Mouse (Mus musculus): ENCODE results near the gene Pm20d1. TPM values are rescaled to one million over a fixed set of nuclear protein-coding genes. Genes with fewer than 3 reads are reported as not detected.
A peak's percentile ranks its signal among the peaks of the same experiment; 100 is the strongest.
"Not testable (repeated sequence)": the region's sequence is repeated elsewhere in the genome, so short reads cannot be mapped to it uniquely, and the experiment has no call there.

Pm20d1 gene
- polyA plus RNA-seq, 1 experiment = 9.0 TPM

DNA sequence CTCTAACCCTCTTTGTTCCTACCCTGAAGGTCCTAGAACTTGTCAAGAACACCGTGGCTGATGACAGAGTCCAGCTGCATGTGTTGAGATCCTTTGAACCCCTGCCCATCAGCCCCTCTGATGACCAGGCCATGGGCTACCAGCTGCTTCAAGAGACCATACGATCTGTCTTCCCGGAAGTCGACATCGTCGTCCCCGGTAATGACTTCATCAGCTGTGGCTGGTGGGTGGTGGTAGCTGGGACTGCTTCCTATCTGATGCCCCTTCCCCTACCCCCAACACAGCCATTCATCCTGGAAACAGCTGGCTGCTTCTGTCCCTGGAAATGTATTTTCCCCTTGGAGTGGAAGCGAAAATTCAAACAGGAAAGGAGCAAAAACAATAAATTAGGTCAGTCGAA is 14.8 kb downstream of the Pm20d1 start:
- no peak overlapping the region for H3K27ac ChIP-seq (ENCODE audit: insufficient read depth, low read length)

DNA sequence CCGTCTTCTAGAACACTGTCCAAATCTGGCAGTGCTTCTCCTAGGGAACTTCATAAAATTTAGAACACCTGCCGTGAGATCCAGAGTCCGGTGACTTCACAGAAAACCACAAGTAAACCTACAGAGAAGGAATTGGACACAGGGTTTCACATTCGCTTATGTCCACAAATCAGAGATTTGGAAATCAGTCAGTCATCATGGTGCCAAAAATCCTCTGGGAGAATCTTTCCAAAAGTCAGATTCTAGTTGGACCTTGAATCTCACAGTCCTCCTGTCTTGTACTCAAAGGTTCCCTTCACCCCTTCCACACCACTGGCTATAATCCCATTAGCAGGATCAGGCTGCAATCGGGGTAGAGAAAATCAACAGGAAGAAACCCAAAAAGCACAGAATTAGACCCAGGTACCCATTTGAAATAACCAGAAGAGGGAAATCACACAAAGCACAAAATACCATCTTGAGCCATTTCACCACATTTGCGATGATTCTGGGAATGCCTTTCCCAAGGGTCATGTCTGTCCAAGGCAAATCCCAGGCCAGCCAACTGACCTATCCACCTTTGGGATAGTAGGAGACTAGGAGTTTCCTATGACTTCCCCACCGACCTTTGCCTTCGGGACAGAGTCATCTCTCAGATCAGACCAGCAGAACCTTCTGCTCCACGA is 15.6 kb downstream of the Pm20d1 start:
- no peaks in the 10 kb centered on the region for H3K9me3 ChIP-seq (replicated peaks; ENCODE audit: control insufficient read depth, insufficient read depth, low read length, poor library complexity, severe bottlenecking)
- H3K4me1 ChIP-seq (ENCODE audit: control insufficient read depth, insufficient read depth, low read length) = no peaks in the 10 kb centered on the region
- TF ChIP-seq POLR2A (IDR thresholded peaks at IDR 0.05; ENCODE audit: insufficient read depth, low read length) = no peak
- no peak for TF ChIP-seq CTCF (IDR thresholded peaks at IDR 0.05; ENCODE audit: low read depth, low read length)
- TF ChIP-seq EP300 (IDR thresholded peaks at IDR 0.05; ENCODE audit: insufficient read depth, low read depth, low read length) = no peak
- no peak overlapping the region for H3K4me3 ChIP-seq (ENCODE audit: low read depth, low read length)
- no peaks in the 10 kb centered on the region for H3K36me3 ChIP-seq (ENCODE audit: control insufficient read depth, insufficient read depth, low read length, poor library complexity, severe bottlenecking)
- no peak overlapping the region for H3K27ac ChIP-seq (ENCODE audit: insufficient read depth, low read length)
- no peaks in the 10 kb centered on the region for H3K27me3 ChIP-seq (ENCODE audit: control insufficient read depth, insufficient read depth, low read length, poor library complexity, severe bottlenecking)
- no peak overlapping the region for H3K9ac ChIP-seq (ENCODE audit: low read depth, poor library complexity, severe bottlenecking)

More for the DNA sequence above, 14.8 kb downstream of the Pm20d1 start:
- H3K9ac ChIP-seq (ENCODE audit: low read depth, poor library complexity, severe bottlenecking) = no peak overlapping the region
- no peak overlapping the region for H3K4me3 ChIP-seq (ENCODE audit: low read depth, low read length)
- H3K4me1 ChIP-seq (ENCODE audit: control insufficient read depth, insufficient read depth, low read length) = no peaks in the 10 kb centered on the region
- TF ChIP-seq EP300 (IDR thresholded peaks at IDR 0.05; ENCODE audit: insufficient read depth, low read depth, low read length) = no peak
- TF ChIP-seq POLR2A (IDR thresholded peaks at IDR 0.05; ENCODE audit: insufficient read depth, low read length) = no peak
- no peak for TF ChIP-seq CTCF (IDR thresholded peaks at IDR 0.05; ENCODE audit: low read depth, low read length)
- H3K9me3 ChIP-seq (replicated peaks; ENCODE audit: control insufficient read depth, insufficient read depth, low read length, poor library complexity, severe bottlenecking) = no peaks in the 10 kb centered on the region
- no peaks in the 10 kb centered on the region for H3K36me3 ChIP-seq (ENCODE audit: control insufficient read depth, insufficient read depth, low read length, poor library complexity, severe bottlenecking)
- H3K27me3 ChIP-seq (ENCODE audit: control insufficient read depth, insufficient read depth, low read length, poor library complexity, severe bottlenecking) = no peaks in the 10 kb centered on the region

DNA sequence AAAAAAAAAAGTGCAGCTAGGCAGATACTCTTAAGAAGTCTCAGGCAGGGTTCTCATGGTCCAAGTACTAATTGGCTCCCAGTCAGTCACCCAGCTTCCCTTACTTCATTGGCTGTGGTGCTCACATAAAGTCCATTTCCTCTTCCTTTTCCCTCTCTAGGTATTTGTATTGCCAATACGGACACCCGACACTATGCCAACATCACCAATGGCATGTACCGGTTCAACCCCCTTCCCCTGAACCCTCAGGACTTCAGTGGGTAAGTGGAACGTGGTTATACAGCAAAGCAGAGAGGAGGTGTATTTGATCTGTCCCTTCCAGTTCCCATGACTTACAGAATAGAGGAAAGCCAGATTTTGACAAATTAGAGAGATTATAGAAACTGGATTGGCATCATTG is 16.6 kb downstream of the Pm20d1 start:
- Histone ChIP-seq H3K9me3 (replicated peaks; ENCODE audit: control insufficient read depth, insufficient read depth, low read length, poor library complexity, severe bottlenecking) (no peaks in the 10 kb centered on the region), H3K36me3 (ENCODE audit: control insufficient read depth, insufficient read depth, low read length, poor library complexity, severe bottlenecking) (no peaks in the 10 kb centered on the region), H3K27me3 (ENCODE audit: control insufficient read depth, insufficient read depth, low read length, poor library complexity, severe bottlenecking) (no peaks in the 10 kb centered on the region), H3K4me3 (ENCODE audit: low read depth, low read length) (no peak overlapping the region), H3K27ac (ENCODE audit: insufficient read depth, low read length) (no peak overlapping the region), H3K9ac (ENCODE audit: low read depth, poor library complexity, severe bottlenecking) (no peak overlapping the region), H3K4me1 (ENCODE audit: control insufficient read depth, insufficient read depth, low read length) (peaks cover 2% of the 10 kb centered on the region)
- no peak for TF ChIP-seq EP300 (IDR thresholded peaks at IDR 0.05; ENCODE audit: insufficient read depth, low read depth, low read length)
- TF ChIP-seq CTCF (IDR thresholded peaks at IDR 0.05; ENCODE audit: low read depth, low read length) = no peak
- TF ChIP-seq POLR2A (IDR thresholded peaks at IDR 0.05; ENCODE audit: insufficient read depth, low read length) = no peak

DNA sequence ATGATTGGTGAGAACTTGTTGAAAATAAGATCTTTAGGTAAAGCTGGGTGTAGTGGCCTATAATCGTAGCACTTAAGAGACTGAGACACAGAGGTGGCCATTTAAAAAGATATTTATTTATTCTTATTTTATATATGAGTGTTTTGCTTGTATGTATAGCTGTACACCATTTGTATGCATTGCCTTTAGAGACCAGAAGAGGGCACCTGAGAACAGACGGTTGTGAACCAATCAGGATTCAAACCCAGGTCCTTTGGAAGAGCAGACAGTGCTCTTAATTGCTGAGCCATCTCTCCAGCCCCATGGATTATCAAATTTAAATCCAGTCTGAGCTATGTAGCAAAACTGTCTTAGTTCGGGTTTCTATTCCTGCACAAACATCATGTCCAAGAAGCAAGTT is 17.0 kb downstream of the Pm20d1 start:
- H3K27me3 ChIP-seq (ENCODE audit: control insufficient read depth, insufficient read depth, low read length, poor library complexity, severe bottlenecking) = no peaks in the 10 kb centered on the region
- no peaks in the 10 kb centered on the region for H3K36me3 ChIP-seq (ENCODE audit: control insufficient read depth, insufficient read depth, low read length, poor library complexity, severe bottlenecking)
- H3K27ac ChIP-seq (ENCODE audit: insufficient read depth, low read length) = no peak overlapping the region
- no peak overlapping the region for H3K9ac ChIP-seq (ENCODE audit: low read depth, poor library complexity, severe bottlenecking)
- H3K4me3 ChIP-seq (ENCODE audit: low read depth, low read length) = no peak overlapping the region
- no peaks in the 10 kb centered on the region for H3K9me3 ChIP-seq (replicated peaks; ENCODE audit: control insufficient read depth, insufficient read depth, low read length, poor library complexity, severe bottlenecking)
- no peak for TF ChIP-seq EP300 (IDR thresholded peaks at IDR 0.05; ENCODE audit: insufficient read depth, low read depth, low read length)
- TF ChIP-seq POLR2A (IDR thresholded peaks at IDR 0.05; ENCODE audit: insufficient read depth, low read length) = no peak
- TF ChIP-seq CTCF (IDR thresholded peaks at IDR 0.05; ENCODE audit: low read depth, low read length) = no peak
- H3K4me1 ChIP-seq (ENCODE audit: control insufficient read depth, insufficient read depth, low read length) = peaks cover 2% of the 10 kb centered on the region

DNA sequence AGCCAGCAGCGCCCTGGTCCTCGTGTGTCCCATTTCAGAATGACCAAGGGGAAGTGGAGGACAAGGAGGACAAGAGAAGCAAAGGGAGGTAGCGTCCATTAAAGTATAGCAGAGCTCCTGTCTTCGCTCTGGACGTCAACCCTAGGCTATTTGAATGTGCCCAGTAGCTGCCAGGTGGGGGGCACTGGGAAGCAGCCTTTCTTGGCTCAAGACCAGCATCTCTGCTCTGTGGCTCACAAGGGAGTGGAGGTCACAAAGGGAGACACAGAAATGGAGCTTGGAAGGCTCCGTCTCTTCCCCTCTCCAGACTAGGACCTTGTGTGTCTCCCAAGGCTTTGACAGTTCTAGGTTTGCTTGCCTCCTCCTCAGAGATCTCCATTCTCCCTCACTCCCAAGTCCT is 19.7 kb downstream of the Pm20d1 start:
- H3K27me3 ChIP-seq (ENCODE audit: control insufficient read depth, insufficient read depth, low read length, poor library complexity, severe bottlenecking) = no peaks in the 10 kb centered on the region
- no peaks in the 10 kb centered on the region for H3K9me3 ChIP-seq (replicated peaks; ENCODE audit: control insufficient read depth, insufficient read depth, low read length, poor library complexity, severe bottlenecking)
- no peak overlapping the region for H3K4me3 ChIP-seq (ENCODE audit: low read depth, low read length)
- no peak overlapping the region for H3K27ac ChIP-seq (ENCODE audit: insufficient read depth, low read length)
- H3K9ac ChIP-seq (ENCODE audit: low read depth, poor library complexity, severe bottlenecking) = no peak overlapping the region
- H3K4me1 ChIP-seq (ENCODE audit: control insufficient read depth, insufficient read depth, low read length) = peaks cover 2% of the 10 kb centered on the region
- no peak for TF ChIP-seq CTCF (IDR thresholded peaks at IDR 0.05; ENCODE audit: low read depth, low read length)
- no peak for TF ChIP-seq POLR2A (IDR thresholded peaks at IDR 0.05; ENCODE audit: insufficient read depth, low read length)
- TF ChIP-seq EP300 (IDR thresholded peaks at IDR 0.05; ENCODE audit: insufficient read depth, low read depth, low read length) = no peak
- H3K36me3 ChIP-seq (ENCODE audit: control insufficient read depth, insufficient read depth, low read length, poor library complexity, severe bottlenecking) = no peaks in the 10 kb centered on the region

DNA sequence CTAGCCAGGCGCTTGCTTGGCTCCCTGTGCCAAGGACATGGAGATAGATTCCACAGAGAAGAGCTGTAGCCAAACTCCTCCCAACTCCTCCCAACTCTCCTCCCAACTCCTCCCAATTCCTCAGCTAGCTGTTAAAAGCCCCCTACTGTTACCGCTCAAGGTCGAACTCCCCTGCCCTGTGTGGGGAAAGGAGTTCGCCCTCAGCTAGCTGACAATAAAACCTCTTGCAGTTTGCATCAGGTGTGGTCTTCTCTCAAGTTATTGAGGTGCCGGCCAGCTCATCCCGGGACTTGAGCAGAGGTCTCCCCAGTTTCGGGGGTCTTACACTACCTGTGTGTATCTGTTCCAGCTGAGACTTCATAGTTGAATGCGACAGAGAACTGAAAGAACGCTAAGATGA is 23.2 kb downstream of the Pm20d1 start:
- H3K27ac ChIP-seq (ENCODE audit: insufficient read depth, low read length) = 0 out of 2 replicates have a peak overlapping the region, but pooled peaks have one; percentile 26
- not testable (repeated sequence) for H3K9ac ChIP-seq (ENCODE audit: low read depth, poor library complexity, severe bottlenecking); H3K27me3 ChIP-seq (ENCODE audit: control insufficient read depth, insufficient read depth, low read length, poor library complexity, severe bottlenecking); H3K9me3 ChIP-seq (replicated peaks; ENCODE audit: control insufficient read depth, insufficient read depth, low read length, poor library complexity, severe bottlenecking); H3K36me3 ChIP-seq (ENCODE audit: control insufficient read depth, insufficient read depth, low read length, poor library complexity, severe bottlenecking); H3K4me1 ChIP-seq (ENCODE audit: control insufficient read depth, insufficient read depth, low read length); H3K4me3 ChIP-seq (ENCODE audit: low read depth, low read length)
